Mouse (Mus musculus) cerebellum, adult 2 months (tissue): ENCODE results near the gene Aspscr1.

ENCODE experiments used
- CTCF ChIP-seq: fragments of 200-500 bp; IDR thresholded peaks from 2 replicates; pipeline ENCODE4 v1.5.1; 2011; ENCODE audit warnings: low read depth, mild to moderate bottlenecking, control low read depth, low read length, moderate library complexity, borderline replicate concordance; ENCODE audit not compliant: insufficient read depth
- POLR2A ChIP-seq: fragments of 200-500 bp; IDR thresholded peaks from 2 replicates; pipeline ENCODE4 v1.6.1; 2011; ENCODE audit warnings: low read length, control low read depth, borderline replicate concordance; ENCODE audit not compliant: insufficient read depth

- no peak for TF ChIP-seq CTCF
- TF ChIP-seq POLR2A, result no peak
Observed at GRCm38 (mm10) chr11:120726243-120727168, 53.7 kb downstream of the Aspscr1 start.
